Mouse (Mus musculus): ENCODE data around the gene Copb2. TPM values are rescaled to one million over a fixed set of nuclear protein-coding genes. Genes with fewer than 3 reads are reported as not detected.

The Copb2 gene
- polyA plus RNA-seq, 1 experiment from 2014 or later, result 153 TPM

GRCm38 (mm10) chr9:98544042-98544441 is 19.5 kb upstream of the Copb2 start:
- WGBS, result 78% methylated on average over 3 of the region's 3 CpGs
- no peak overlapping the region for H3K9ac ChIP-seq
- H3K4me2 ChIP-seq, result no peak overlapping the region
- H3K9me3 ChIP-seq, result no peaks in the 10 kb centered on the region
- no peak overlapping the region for H3K27ac ChIP-seq
- no peak overlapping the region for H3K4me3 ChIP-seq (replicated peaks)
- no peak for ATAC-seq (ENCODE audit: insufficient read depth, low FRiP score, low read depth)
- H3K36me3 ChIP-seq, result no peaks in the 10 kb centered on the region
- H3K4me1 ChIP-seq, result no peaks in the 10 kb centered on the region
- H3K27me3 ChIP-seq (replicated peaks), result no peaks in the 10 kb centered on the region

GRCm38 (mm10) chr9:98583852-98584251 is 20.3 kb downstream of the Copb2 start:
- Histone ChIP-seq H3K27ac (no peak overlapping the region), H3K4me3 (replicated peaks) (no peak overlapping the region), H3K9me3 (no peaks in the 10 kb centered on the region), H3K27me3 (replicated peaks) (no peaks in the 10 kb centered on the region), H3K9ac (no peak overlapping the region), H3K36me3 (peaks cover 51% of the 10 kb centered on the region), H3K4me2 (no peak overlapping the region), H3K4me1 (no peaks in the 10 kb centered on the region)
- ATAC-seq (ENCODE audit: insufficient read depth, low FRiP score, low read depth), result no peak
- WGBS, result 87% methylated on average over 4 of the region's 4 CpGs

GRCm38 (mm10) chr9:98600094-98600493 is 36.6 kb downstream of the Copb2 start:
- H3K27me3 ChIP-seq (replicated peaks), result no peaks in the 10 kb centered on the region
- ATAC-seq (ENCODE audit: insufficient read depth, low FRiP score, low read depth), result no peak
- no peak overlapping the region for H3K9ac ChIP-seq
- H3K9me3 ChIP-seq, result no peaks in the 10 kb centered on the region
- H3K4me3 ChIP-seq (replicated peaks), result no peak overlapping the region
- H3K4me2 ChIP-seq, result peak overlapping the region; percentile 91
- peaks cover 9% of the 10 kb centered on the region; the same call in 1 of the 2 replicates for H3K4me1 ChIP-seq
- no peak overlapping the region for H3K27ac ChIP-seq
- 82% methylated on average over 6 of the region's 6 CpGs for WGBS
- peaks cover 16% of the 10 kb centered on the region for H3K36me3 ChIP-seq

GRCm38 (mm10) chr9:98601156-98601836 is 37.8 kb downstream of the Copb2 start, which contains the start of gene Mrps22:
TSS of gene Mrps22 (minus strand) at chr9:98601660.
- Histone ChIP-seq H3K36me3 (peaks cover 11% of the 10 kb centered on the region), H3K9me3 (no peaks in the 10 kb centered on the region), H3K4me3 (replicated peaks) (peak within 1 kb of the TSS; percentile 78), H3K4me2 (peak within 1 kb of the TSS; percentile 91), H3K27me3 (replicated peaks) (no peaks in the 10 kb centered on the region), H3K27ac (no peak within 1 kb of the TSS), H3K4me1 (peaks cover 9% of the 10 kb centered on the region; the same call in 1 of the 2 replicates), H3K9ac (peak within 1 kb of the TSS; percentile 63)
- peak; percentile 92 for ATAC-seq (ENCODE audit: insufficient read depth, low FRiP score, low read depth)
- under 1% methylated on average over 44 of the region's 44 CpGs for WGBS

- Histone ChIP-seq H3K27ac (no peak overlapping the region), H3K36me3 (peaks cover 6% of the 10 kb centered on the region), H3K27me3 (replicated peaks) (no peaks in the 10 kb centered on the region), H3K4me2 (peak overlapping the region; percentile 91), H3K9ac (no peak overlapping the region), H3K9me3 (no peaks in the 10 kb centered on the region), H3K4me1 (peaks cover 9% of the 10 kb centered on the region; the same call in 1 of the 2 replicates), H3K4me3 (replicated peaks) (peak overlapping the region; percentile 78)
- ATAC-seq (ENCODE audit: insufficient read depth, low FRiP score, low read depth), result no peak; the same call in 1 of the 2 replicates
- 51% methylated on average over 11 of the region's 11 CpGs for WGBS
These were observed 38.4 kb downstream of the Copb2 start for GRCm38 (mm10) chr9:98601837-98602359.

GRCm38 (mm10) chr9:98604896-98605295 is 41.4 kb downstream of the Copb2 start:
- peaks cover 9% of the 10 kb centered on the region; the same call in 1 of the 2 replicates for H3K4me1 ChIP-seq
- no peaks in the 10 kb centered on the region for H3K36me3 ChIP-seq
- H3K27me3 ChIP-seq (replicated peaks), result no peaks in the 10 kb centered on the region
- no peak for ATAC-seq (ENCODE audit: insufficient read depth, low FRiP score, low read depth)
- 68% methylated on average over 4 of the region's 4 CpGs for WGBS
- no peak overlapping the region for H3K4me3 ChIP-seq (replicated peaks)
- H3K27ac ChIP-seq, result no peak overlapping the region
- no peak overlapping the region for H3K4me2 ChIP-seq
- H3K9ac ChIP-seq, result no peak overlapping the region
- no peaks in the 10 kb centered on the region for H3K9me3 ChIP-seq

GRCm38 (mm10) chr9:98628480-98628879 is 65.0 kb downstream of the Copb2 start:
- H3K27me3 ChIP-seq (replicated peaks), result peaks cover 13% of the 10 kb centered on the region
- 43% methylated on average over 3 of the region's 3 CpGs for WGBS
- H3K4me3 ChIP-seq (replicated peaks), result no peak overlapping the region
- H3K27ac ChIP-seq, result no peak overlapping the region
- ATAC-seq (ENCODE audit: insufficient read depth, low FRiP score, low read depth), result no peak
- no peaks in the 10 kb centered on the region for H3K36me3 ChIP-seq
- H3K4me2 ChIP-seq, result no peak overlapping the region
- no peak overlapping the region for H3K9ac ChIP-seq
- no peaks in the 10 kb centered on the region for H3K9me3 ChIP-seq
- no peaks in the 10 kb centered on the region for H3K4me1 ChIP-seq

- Histone ChIP-seq H3K4me2 (no peak overlapping the region), H3K36me3 (no peaks in the 10 kb centered on the region), H3K4me3 (replicated peaks) (no peak overlapping the region), H3K9me3 (no peaks in the 10 kb centered on the region), H3K4me1 (no peaks in the 10 kb centered on the region), H3K27ac (no peak overlapping the region), H3K27me3 (replicated peaks) (no peaks in the 10 kb centered on the region; the same call in 1 of the 2 replicates), H3K9ac (no peak overlapping the region)
- no peak for ATAC-seq (ENCODE audit: insufficient read depth, low FRiP score, low read depth)
- 67% methylated on average over 13 of the region's 13 CpGs for WGBS
These were observed 70.0 kb downstream of the Copb2 start for GRCm38 (mm10) chr9:98633287-98634162.

Other genes with a start within 250 kb of the Copb2 start
- 65.2 and 79.9 TPM in 2 replicates for gene Rbp1, start 140.8 kb upstream of the Copb2 start, polyA plus RNA-seq (2015; fragmentation: Nextera tagmentation; extraction: Ambion mirVana)
- 69.8 and 72.8 TPM in 2 replicates for gene Rbp2, start 77.6 kb upstream of the Copb2 start, polyA plus RNA-seq (2015; fragmentation: Nextera tagmentation; extraction: Ambion mirVana)
- gene Mrps22, start 37.9 kb downstream of the Copb2 start, polyA plus RNA-seq (2015; fragmentation: Nextera tagmentation; extraction: Ambion mirVana), result 53.5 and 59.6 TPM in 2 replicates

Data from stomach, embryonic 15.5 days (tissue).